Mouse (Mus musculus) intestine, embryonic 14.5 days (tissue): ENCODE measurements around the gene Pak7. TPM values are rescaled to one million over a fixed set of nuclear protein-coding genes. Genes with fewer than 3 reads are reported as not detected.

ENCODE experiments used
- ATAC-seq: fragments of 200-750 bp; cut with Nextera tagmentation; replicated peaks from 2 replicates; pipeline ENCODE4 v1.8.0; 2017; ENCODE audit warnings: low read depth, moderate number of reproducible peaks, moderate TSS enrichment, moderate library complexity; ENCODE audit not compliant: low FRiP score, low TSS enrichment
- DNase-seq: peaks from one replicate; pipeline ENCODE4 v3.0.0-alpha.2; 2018; ENCODE audit warnings: low spot score
- H3K27ac ChIP-seq: fragments of 300-500 bp; sonication (generic); 2 replicates; pipeline ENCODE4 v1.5.1; 2014; ENCODE audit warnings: low read depth, mild to moderate bottlenecking, control low read depth
- H3K27me3 ChIP-seq: fragments of 300-500 bp; sonication (generic); replicated peaks from 2 replicates; pipeline ENCODE4 v1.6.1; 2014; ENCODE audit warnings: low read length, control low read depth; ENCODE audit not compliant: control insufficient read depth, insufficient read depth
- H3K36me3 ChIP-seq: fragments of 300-500 bp; sonication (generic); 2 replicates; pipeline ENCODE4 v1.6.1; 2014; ENCODE audit warnings: low read length, control low read depth; ENCODE audit not compliant: control insufficient read depth, insufficient read depth
- H3K4me1 ChIP-seq: fragments of 300-500 bp; sonication (generic); replicated peaks from 2 replicates; pipeline ENCODE4 v1.6.1; 2014; ENCODE audit warnings: low read length, control low read depth, mixed read lengths; ENCODE audit not compliant: control insufficient read depth, insufficient read depth
- H3K4me2 ChIP-seq: fragments of 300-500 bp; sonication (generic); 2 replicates; pipeline ENCODE4 v1.6.1; 2014; ENCODE audit warnings: low read length
- H3K4me3 ChIP-seq: fragments of 300-500 bp; sonication (generic); 2 replicates; pipeline ENCODE4 v1.5.1; 2014; ENCODE audit warnings: low read depth, low read length, control low read depth, mixed read lengths
- H3K9ac ChIP-seq: fragments of 300-500 bp; sonication (generic); 2 replicates; pipeline ENCODE4 v1.6.1; 2014; ENCODE audit warnings: mild to moderate bottlenecking, low read length
- H3K9me3 ChIP-seq: fragments of 300-500 bp; sonication (generic); 2 replicates; pipeline ENCODE4 v1.6.1; 2016; ENCODE audit warnings: low read length, control low read depth; ENCODE audit not compliant: control insufficient read depth
- WGBS: fragments of 180-500 bp; shearing (Covaris S2); extraction: QIAGEN DNeasy Blood & Tissue Kit; methylation state at CpG from one replicate; pipeline ENCODE4 v1.1.7; 2014; 5-methylcytosine and 5-hydroxymethylcytosine counted together
- polyA plus RNA-seq: library from polyadenylated mRNA; unstranded; fragments of >200 nt; fragmentation: Nextera tagmentation; extraction: Ambion mirVana; gene quantifications from 2 replicates; pipeline ENCODE4 v1.2.1, GENCODE M21; 2014

The Pak7 gene
- polyA plus RNA-seq, 1 experiment from 2014 or later, result 1.1 TPM

DNA sequence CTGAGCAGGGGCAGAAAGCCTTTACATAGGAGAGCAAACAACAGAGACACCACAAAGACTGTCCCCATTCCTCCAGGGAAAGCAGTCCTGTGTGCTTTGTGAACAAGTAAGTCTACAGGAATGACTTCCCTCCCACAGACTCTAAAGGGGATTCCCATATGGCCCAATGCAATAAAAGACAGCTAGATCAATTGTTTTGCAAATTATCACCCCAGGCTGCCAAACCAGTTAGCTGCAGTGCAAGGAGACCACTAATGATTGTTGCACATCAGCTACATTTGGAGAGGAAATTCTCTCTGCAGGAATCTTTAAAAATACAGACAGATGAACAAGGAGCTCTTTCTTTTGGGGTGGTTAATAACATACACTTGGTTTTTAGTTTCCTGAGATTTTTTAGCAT is 280.2 kb downstream of the Pak7 start:
- no peak for DNase-seq
- no peaks in the 10 kb centered on the region for H3K27me3 ChIP-seq
- ATAC-seq, result no peak
- H3K36me3 ChIP-seq, result no peaks in the 10 kb centered on the region
- H3K9ac ChIP-seq, result no peak overlapping the region
- H3K27ac ChIP-seq, result no peak overlapping the region
- peaks cover 3% of the 10 kb centered on the region; the same call in 1 of the 2 replicates for H3K4me1 ChIP-seq
- H3K4me2 ChIP-seq, result no peak overlapping the region
- H3K9me3 ChIP-seq, result no peaks in the 10 kb centered on the region
- no peak overlapping the region for H3K4me3 ChIP-seq

DNA sequence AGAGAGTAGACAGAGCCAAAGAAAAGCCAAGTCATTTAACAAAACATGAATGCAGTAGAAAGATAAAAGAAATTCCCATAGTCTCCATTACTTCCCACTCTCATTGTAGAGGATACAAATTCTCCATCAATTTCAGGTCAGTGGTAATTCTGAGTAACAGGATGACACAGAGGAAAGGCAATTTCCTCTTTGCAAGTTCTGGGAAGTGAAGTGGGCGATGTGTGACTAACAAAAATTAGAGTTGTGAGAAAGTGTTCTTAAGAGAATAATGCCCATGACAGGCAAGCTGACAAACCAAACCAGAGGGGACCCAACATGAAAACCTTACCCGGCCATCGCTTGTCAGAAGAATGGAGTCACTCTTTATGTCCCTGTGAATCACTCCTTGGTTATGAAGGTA is 290.6 kb downstream of the Pak7 start:
- ATAC-seq (no peak), DNase-seq (no peak)
- Histone ChIP-seq H3K9me3 (no peaks in the 10 kb centered on the region), H3K9ac (no peak overlapping the region), H3K27me3 (no peaks in the 10 kb centered on the region), H3K4me3 (no peak overlapping the region), H3K4me1 (no peaks in the 10 kb centered on the region), H3K27ac (no peak overlapping the region), H3K4me2 (no peak overlapping the region), H3K36me3 (no peaks in the 10 kb centered on the region)
- 90% methylated on average over 3 of the region's 3 CpGs for WGBS

DNA sequence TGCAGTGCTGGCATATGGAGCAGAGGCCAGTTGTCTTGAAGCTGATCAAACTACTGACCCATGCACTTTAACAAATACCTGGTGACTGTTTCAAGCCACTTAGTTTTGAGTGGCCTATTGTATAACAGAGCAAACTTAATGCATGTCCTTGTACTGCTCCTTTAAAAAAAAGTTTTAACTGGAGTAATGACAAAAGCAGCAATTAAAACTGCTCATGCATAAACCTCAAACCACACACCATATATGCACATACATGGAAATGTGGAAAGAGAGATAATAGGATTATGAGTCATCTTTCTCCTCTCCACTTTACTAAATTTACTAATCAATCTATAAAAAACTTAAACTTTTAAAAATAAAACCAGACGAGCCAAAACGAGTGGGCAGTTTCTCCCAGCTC is 291.8 kb downstream of the Pak7 start:
- Histone ChIP-seq H3K27me3 (no peaks in the 10 kb centered on the region), H3K9ac (no peak overlapping the region), H3K4me2 (no peak overlapping the region), H3K27ac (no peak overlapping the region), H3K9me3 (no peaks in the 10 kb centered on the region), H3K4me3 (no peak overlapping the region), H3K36me3 (no peaks in the 10 kb centered on the region), H3K4me1 (no peaks in the 10 kb centered on the region)
- WGBS, result 53% methylated on average over 2 of the region's 2 CpGs
- no peak for ATAC-seq
- no peak for DNase-seq

DNA sequence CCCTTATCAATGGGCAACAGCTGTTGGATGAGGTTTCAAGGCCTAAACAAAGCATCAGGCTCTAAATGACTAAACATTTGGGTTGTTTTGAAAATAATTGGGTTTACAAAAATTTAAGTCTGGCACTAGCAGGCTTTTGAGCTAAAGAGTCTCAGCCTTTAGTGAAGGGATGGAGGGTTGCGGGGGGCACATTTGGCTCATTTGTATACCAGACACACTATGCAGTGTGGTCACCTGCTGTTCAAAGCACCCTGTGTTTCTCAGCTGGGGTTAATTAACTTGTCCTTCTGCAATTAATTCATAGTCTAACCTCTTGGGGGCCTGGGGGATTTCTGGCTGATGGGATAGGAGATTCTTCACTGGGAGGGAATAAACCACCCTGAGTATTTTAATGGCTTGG is 323.4 kb downstream of the Pak7 start:
- WGBS, result 97% methylated on average over 1 of the region's 1 CpGs
- H3K4me1 ChIP-seq, result no peaks in the 10 kb centered on the region
- H3K4me2 ChIP-seq, result no peak overlapping the region

DNA sequence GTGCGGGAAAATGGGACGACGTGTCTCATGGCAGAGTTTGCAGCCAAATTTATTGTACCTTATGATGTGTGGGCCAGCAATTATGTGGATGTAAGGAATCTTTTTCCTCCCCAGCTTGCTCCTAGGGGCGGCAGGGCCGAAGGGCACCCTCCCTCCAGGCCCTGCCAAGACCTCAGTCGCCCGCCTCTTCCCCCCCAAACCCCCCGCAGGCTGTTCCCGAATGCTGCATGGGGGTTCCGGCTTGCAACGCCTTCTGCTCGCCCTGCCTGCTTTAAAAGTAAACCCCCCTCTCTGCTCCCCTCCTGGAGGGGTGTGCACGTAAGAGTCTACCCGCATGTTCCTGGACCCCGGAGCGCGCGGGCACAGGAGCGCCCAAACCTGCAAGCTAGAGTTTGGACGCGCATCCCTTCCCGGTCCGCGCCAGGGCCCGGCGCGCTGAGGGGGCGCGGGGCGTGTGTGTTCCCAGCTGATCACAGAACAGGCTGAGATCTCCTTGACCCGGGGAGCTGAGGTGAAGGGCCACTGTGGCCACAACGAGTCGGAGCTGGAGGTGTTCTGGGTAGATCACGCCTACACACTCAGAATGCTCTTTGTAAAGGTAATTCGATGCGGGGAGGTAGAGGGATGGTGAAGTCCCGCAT is 328.6 kb downstream of the Pak7 start:
- no peak overlapping the region for H3K9ac ChIP-seq
- H3K9me3 ChIP-seq, result no peaks in the 10 kb centered on the region
- peak overlapping the region; percentile 40 for H3K4me2 ChIP-seq
- no peak overlapping the region; the same call in 1 of the 2 replicates for H3K4me3 ChIP-seq
- H3K27ac ChIP-seq, result no peak overlapping the region
- 2% methylated on average over 37 of the region's 37 CpGs for WGBS
- no peak for DNase-seq
- peaks cover 50% of the 10 kb centered on the region for H3K27me3 ChIP-seq
- H3K4me1 ChIP-seq, result no peaks in the 10 kb centered on the region
- ATAC-seq, result no peak
- H3K36me3 ChIP-seq, result no peaks in the 10 kb centered on the region

More for the DNA sequence above, 323.4 kb downstream of the Pak7 start:
- DNase-seq (no peak), ATAC-seq (no peak)
- no peak overlapping the region for H3K9ac ChIP-seq
- H3K27ac ChIP-seq, result no peak overlapping the region
- peaks cover 20% of the 10 kb centered on the region for H3K27me3 ChIP-seq
- no peaks in the 10 kb centered on the region for H3K9me3 ChIP-seq
- H3K4me3 ChIP-seq, result no peak overlapping the region
- no peaks in the 10 kb centered on the region for H3K36me3 ChIP-seq

DNA sequence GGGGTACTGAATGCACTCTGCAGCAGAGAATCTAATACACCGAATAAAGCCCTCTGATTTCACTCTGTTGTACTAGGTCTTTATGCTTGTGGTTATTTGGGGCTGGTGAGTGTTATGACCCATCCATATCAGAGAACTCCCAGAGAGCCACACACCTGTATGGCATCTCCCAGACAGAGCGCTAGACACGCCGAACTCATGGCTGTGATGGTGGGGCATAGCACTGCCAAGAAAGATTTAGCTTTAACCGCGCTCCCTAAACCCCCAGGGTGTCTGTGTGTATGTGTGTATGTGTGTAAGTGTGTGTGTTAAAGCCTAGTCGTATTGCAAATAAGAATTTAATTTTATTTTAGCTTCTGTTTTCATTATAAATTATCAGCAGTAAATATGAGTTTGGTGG is 329.4 kb downstream of the Pak7 start:
- no peak for DNase-seq
- 9% methylated on average over 7 of the region's 7 CpGs for WGBS

DNA sequence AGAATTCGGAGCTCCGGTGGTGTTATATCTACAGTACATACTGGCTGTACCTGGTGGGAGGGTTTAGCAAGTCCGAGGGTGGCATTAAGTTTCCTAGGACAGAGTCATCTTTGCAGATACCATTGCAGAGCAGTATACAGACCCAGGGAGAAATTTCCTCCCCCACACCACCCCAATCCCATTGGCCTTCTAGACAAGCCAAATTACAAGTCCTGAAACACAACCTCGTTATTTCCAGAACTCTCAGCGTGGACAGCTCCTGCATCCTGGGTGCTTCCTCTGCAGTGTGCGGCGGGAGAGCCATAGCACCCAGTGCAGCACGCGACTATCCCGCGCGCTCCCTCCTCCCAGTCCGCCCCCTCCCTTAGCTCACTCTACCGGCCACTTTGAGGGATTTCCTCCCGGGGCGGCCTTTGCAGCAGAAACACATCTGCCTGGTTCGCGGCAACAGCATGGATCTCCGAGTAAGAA is 329.9 kb downstream of the Pak7 start:
- WGBS, result 6% methylated on average over 19 of the region's 19 CpGs
- peak overlapping the region; percentile 32; the same call in 1 of the 2 replicates for H3K4me2 ChIP-seq
- DNase-seq (peak; percentile 55), ATAC-seq (no peak; the same call in 1 of the 2 replicates)
- H3K36me3 ChIP-seq, result no peaks in the 10 kb centered on the region
- peak overlapping the region; percentile 6; the same call in 1 of the 2 replicates for H3K4me3 ChIP-seq
- no peak overlapping the region for H3K27ac ChIP-seq
- no peaks in the 10 kb centered on the region for H3K4me1 ChIP-seq
- no peaks in the 10 kb centered on the region for H3K9me3 ChIP-seq
- no peak overlapping the region for H3K9ac ChIP-seq
- H3K27me3 ChIP-seq, result peaks cover 50% of the 10 kb centered on the region

More for the DNA sequence above, 329.4 kb downstream of the Pak7 start:
- peak overlapping the region; percentile 32; the same call in 1 of the 2 replicates for H3K4me2 ChIP-seq
- H3K27me3 ChIP-seq, result peaks cover 50% of the 10 kb centered on the region
- no peaks in the 10 kb centered on the region for H3K4me1 ChIP-seq
- 0 out of 2 replicates have a peak overlapping the region, but pooled peaks have one; percentile 6 for H3K4me3 ChIP-seq
- ATAC-seq, result 0 out of 2 replicates have a peak, but pooled peaks have one; percentile 40
- H3K9me3 ChIP-seq, result no peaks in the 10 kb centered on the region
- no peak overlapping the region for H3K27ac ChIP-seq
- no peaks in the 10 kb centered on the region for H3K36me3 ChIP-seq
- no peak overlapping the region for H3K9ac ChIP-seq

DNA sequence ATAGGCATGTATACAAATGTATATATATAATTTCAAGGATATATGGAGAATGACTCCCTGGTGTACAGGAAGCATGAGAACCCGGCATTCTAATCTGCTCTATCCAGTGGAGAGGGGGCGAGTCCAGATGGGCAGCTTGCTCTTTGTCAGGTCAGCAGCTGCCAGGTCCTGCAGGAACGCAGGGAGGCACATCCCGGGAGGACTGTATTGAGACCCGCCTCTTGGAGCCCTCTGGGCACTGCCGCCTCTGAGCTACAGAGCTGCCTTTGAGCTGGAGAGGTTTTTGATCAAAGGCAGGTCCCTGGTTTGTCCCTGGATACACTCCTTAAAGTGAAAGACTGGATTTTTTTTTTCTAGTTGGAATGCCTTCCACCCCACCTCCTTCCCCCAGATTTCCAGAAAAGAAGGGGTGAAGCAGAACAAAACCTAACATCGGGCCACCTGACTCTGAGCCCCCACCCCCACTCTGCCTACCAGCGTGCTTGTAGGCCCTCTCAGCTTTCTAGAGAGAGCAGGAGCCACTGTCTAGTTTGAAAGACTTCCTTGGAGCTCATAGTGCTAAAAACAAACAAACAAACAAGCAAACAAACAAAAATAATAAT is 336.0 kb downstream of the Pak7 start, which contains the start of gene Lamp5:
Gene Lamp5 (plus strand): TSS at position 552 of the 602 bp plus-strand sequence.
- Histone ChIP-seq H3K4me1 (peaks cover 4% of the 10 kb centered on the region; the same call in 1 of the 2 replicates), H3K27ac (no peak within 1 kb of the TSS), H3K9ac (no peak within 1 kb of the TSS), H3K27me3 (peaks cover 15% of the 10 kb centered on the region), H3K4me2 (peak within 1 kb of the TSS; percentile 41), H3K9me3 (no peaks in the 10 kb centered on the region), H3K4me3 (peak within 1 kb of the TSS; percentile 10; the same call in 1 of the 2 replicates), H3K36me3 (no peaks in the 10 kb centered on the region)
- ATAC-seq (no peak), DNase-seq (no peak)
- WGBS, result 9% methylated on average over 8 of the region's 8 CpGs
